Mouse (Mus musculus) left cerebral cortex, postnatal 25 days (tissue): Measurements from ENCODE around the gene Kcnk15. TPM values are rescaled to one million over a fixed set of nuclear protein-coding genes. Genes with fewer than 3 reads are reported as not detected.

ENCODE experiments used
- DNase-seq, 2 experiments: peaks; one replicate each; pipeline ENCODE4 v3.0.0; 2022; ENCODE audit warnings: low spot score in 2 of 2, mixed read lengths in 1 of 2
- intact Hi-C: fragments of 180-260 bp; cut with DNase I; formaldehyde crosslinking; loops from one replicate; pipeline ENCODE4 v1.15.1; 2025
- total RNA-seq, 2 experiments: library from RNA; stranded (reverse); gene quantifications; 2 replicates each; pipeline ENCODE4 v1.2.3; 2021

Kcnk15 gene
- total RNA-seq, 2 experiments from 2014 or later, result 0.23 to 0.25 TPM

GRCm38 (mm10) chr2:163871266-163871665 lies 17.8 kb downstream of the Kcnk15 start:
- DNase-seq, result no peak
- intact Hi-C loops, result no loop called here

- intact Hi-C loops, result no loop called here
- no peak for DNase-seq
Measured at GRCm38 (mm10) chr2:163871906-163872305, 18.5 kb downstream of the Kcnk15 start.

DNA sequence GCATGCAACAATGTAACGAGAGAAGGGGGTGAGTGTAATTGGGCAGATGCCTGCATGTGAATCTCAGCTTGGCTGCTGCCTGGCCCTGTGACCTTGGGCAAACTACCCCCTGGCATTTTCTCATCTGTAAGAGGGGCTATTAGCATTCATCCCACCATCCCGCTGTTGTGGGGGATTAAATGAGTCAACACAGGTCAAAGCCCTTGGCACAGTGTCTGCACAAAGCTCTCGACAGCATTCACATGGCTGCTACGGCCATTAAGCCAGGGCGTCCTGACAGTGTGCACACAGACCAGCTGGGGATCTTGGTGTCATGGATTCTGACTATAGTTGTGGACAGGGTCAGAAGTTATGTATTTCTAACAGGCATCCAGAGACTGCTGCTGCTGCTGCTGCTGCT lies 21.4 kb downstream of the Kcnk15 start:
- DNase-seq, result no peak
- intact Hi-C loops, result no loop called here

DNA sequence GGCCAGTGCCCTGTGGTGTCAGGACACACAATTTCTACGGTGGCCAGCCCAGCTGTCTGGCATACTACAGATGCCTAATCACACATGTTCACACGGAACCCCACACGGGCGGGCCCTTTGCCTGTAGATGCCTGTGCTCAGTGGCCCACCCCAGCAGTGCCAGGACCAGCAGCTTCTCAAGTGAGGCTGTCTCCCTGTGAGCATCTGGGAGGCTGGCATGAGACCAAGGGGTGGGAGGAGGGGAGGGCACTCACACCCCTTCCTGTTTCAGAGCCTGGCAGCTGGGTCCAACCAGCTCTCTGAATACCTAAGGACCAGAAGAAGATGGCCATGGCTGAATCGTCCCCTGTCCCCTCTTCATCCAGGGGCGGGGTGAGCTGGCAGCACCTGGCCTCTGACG lies 22.0 kb downstream of the Kcnk15 start:
- DNase-seq, result peak in 1 of 2 experiments; percentile 61
- intact Hi-C loops, result no loop called here

DNA sequence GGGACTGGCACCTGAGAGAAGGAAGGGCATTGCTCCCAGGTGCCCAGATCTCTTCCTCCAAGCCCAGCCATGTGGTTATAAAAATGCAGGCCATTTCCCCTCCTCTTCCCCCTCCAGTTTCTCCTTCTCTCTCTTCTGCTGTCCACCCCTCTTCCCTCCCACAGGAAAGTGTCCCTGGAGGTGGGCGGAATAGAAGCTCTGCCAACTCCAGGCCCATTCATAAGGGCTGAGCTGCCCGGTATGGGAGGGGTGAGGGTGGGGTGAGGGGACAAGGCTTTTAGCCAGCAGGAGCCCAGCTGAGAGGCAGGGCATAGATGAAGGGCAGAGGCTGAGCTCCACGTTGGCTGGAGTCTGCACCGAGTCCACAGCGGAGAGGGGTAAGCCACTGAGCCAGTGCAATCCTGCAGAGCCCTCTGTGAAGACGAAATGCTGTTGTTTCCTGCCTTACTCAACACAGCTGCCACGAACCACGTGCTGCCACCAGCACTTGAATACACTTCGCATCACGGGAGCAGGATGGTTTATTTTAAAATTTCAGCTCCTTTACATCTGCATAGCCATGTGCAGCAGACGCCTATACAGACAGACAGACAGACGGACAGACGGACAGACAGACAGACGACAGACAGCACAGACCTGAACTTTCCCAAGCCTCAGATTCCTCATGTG lies 23.5 kb downstream of the Kcnk15 start:
- intact Hi-C loops, result loop anchor here (2.0 kb wide), 1 partner anchor 42 kb away; the partner anchor contains the start of gene Rims4
- peak; percentile 47 to 78 for DNase-seq

DNA sequence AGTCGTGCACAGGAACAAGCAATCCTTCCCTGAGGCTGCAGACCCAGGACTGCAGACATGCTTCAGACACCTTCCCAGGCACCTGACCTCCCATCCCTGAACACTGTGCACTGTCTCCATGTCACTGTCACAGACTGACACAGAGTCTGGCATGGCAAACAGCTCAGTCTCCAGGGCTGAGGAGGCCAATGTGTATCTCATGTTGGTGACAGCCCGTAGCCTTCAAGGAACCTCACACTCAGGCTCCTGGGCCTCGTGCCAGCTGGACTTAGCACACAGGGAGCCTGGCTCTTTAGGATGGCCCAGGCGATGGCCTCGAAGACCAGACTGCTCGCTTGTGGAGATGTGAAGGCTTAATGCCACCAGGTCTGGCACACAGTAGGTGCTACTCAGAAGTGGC lies 27.4 kb downstream of the Kcnk15 start:
- intact Hi-C loops, result no loop called here
- no peak for DNase-seq

- peak in 1 of 2 experiments; percentile 62 for DNase-seq
Measured at GRCm38 (mm10) chr2:163882859-163883652, 29.6 kb downstream of the Kcnk15 start.

DNA sequence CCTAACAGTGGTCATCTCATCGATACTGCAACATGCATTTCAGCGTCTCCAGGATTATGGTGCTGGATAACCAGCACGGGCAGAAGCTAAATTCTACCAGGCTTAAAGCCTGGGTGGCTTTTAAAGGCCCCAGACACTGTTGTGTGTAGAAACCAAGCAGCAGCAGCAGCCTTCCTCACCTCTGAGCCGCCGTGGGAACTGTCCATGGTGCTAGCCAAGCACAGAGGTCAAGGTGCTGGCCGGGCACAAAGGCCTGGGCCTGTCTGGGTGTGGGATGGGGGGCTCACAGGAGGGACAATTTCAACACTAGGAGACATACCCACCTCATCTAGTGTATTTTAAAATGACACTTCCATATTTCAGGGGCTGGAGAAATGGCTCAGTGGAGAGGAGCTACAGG lies 36.0 kb downstream of the Kcnk15 start:
- intact Hi-C loops, result no loop called here
- no peak for DNase-seq

More at GRCm38 (mm10) chr2:163882859-163883652, 29.6 kb downstream of the Kcnk15 start:
- intact Hi-C loops, result no loop called here

DNA sequence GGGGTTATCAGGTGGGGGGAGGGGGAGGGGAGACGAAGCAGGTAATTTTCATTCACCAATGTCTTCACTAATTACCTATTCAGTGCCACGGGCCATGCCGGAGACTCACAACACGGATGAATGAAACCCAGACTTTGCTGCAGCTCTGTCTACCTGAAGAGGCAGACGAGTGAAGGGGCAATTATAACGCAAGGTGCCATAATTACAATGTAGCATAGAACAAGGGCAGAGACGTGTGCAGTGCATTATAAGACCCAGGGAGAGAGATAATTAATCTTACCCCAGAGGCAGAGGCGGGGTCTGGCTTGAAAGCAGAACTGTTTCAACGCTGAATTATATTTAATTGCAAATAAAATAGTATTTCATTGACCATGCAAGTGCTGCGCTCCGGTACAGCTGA lies 37.1 kb downstream of the Kcnk15 start:
- intact Hi-C loops, result no loop called here
- DNase-seq, result no peak

DNA sequence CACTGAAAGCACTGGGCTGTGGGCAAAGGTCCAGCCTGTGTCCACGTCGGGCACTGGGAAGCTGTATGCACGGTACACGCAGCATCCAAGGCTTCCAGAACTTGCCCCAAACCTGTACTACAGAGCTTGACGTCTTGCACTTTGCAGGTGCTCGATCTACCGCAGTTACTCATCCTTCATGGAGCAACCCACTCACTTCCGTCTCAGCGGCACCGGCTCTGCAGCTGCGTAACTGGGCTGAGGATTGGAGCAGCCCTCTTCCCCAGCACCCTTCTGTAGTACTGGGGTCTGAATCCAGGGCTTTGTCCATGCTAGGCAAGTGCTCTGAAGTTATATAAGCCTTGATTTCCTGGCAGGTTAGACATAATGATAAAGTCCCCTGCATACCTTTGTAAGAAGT lies 37.8 kb downstream of the Kcnk15 start:
- DNase-seq, result peak in 1 of 2 experiments; percentile 66
- intact Hi-C loops, result no loop called here

DNA sequence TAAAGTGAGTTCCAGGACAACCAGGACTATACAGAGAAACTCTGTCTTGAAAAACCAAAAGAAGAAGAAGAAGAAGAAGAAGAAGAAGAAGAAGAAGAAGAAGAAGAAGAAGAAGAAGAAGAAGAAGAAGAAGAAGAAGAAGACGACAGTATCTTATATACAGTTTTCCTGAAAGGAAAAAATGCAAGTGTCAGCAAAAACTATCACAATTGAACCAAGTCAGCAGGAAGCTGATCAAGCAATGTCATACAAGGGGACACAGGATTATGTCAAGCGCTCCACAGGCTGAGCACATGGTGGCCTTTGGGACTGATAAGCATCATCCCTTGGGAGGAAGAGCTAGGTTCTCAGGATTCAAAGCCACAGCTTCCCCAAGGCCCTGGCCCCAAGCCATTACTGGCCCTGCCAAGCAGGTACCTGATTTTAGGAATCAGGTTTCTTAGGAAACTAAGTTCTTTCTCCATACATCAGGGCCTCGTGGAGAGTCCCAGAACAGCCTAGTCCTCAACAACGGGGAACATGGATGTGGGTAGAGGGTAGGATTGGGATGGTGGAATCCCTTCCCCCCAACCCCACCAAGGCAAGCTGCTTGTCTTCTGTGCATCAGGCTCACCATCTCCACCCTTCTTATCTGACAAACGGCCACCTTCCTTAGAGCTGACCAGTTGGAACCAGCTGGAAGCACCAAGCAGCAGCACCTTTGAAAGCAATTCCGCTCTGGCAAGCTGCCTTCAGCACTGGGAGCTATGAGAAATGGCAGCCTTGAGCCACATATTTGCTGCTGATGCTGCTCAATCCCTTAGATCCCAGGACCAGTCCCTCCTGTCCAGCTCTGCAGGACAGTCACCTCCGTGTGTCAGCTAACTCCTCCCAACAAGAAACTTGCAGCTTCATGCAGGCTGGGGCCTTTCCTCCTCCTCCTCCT lies 40.3 kb downstream of the Kcnk15 start:
- intact Hi-C loops, result no loop called here
- no peak for DNase-seq

DNA sequence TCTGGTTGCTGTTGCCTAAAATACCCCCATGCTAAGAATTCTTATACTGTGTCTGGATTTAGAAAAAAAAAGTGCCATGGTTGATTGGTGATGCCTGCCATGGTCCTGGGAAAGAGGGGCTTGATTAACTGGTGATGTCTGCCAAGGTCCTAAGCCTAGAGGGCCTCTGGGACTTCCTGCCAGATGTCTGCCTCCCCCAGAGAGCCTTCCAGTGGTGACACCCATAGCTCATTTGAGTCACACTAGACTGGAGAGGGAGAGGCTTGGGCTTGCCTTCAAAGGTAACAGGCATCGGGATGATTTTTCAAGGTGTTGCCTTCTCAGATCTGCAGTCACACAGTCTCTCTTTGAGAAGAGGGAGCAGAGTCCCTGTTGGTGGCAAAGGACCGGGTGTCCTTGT lies 41.7 kb downstream of the Kcnk15 start:
- no peak for DNase-seq
- intact Hi-C loops, result no loop called here

- DNase-seq, result no peak
- intact Hi-C loops, result no loop called here
Measured at GRCm38 (mm10) chr2:163897026-163897425, 43.6 kb downstream of the Kcnk15 start.

DNA sequence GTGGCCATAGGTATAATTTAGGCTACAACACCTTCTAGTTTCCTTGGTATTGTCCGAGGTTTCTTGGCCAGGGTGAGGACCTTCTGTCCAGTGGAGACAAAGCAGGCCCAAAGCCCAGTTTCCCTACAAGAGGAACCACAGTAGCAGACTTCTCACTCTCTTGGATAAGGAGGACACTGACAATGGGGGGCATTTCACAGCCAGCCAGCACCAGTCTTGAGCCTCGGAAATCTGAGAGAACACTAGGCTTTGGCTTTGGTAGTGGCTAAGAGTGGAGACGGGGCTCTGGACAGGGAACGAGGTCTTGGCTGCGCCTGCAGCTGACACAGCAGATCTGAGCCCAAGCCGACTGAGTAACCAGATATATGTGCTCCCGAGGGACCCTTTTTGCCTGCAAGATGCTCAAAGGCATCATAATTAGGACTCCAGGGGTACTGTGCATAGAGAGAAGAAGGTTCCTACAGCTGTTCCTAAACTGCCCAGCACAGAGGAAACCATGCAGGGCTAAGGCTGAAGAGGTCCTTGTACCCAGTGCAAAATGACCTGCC lies 44.6 kb downstream of the Kcnk15 start:
- DNase-seq, result no peak
- intact Hi-C loops, result no loop called here

- no peak for DNase-seq
- intact Hi-C loops, result no loop called here
Measured at GRCm38 (mm10) chr2:163899910-163900411, 46.5 kb downstream of the Kcnk15 start.

GRCm38 (mm10) chr2:163901043-163901442 lies 47.6 kb downstream of the Kcnk15 start:
- no peak for DNase-seq
- intact Hi-C loops, result no loop called here

GRCm38 (mm10) chr2:163902448-163902847 lies 49.0 kb downstream of the Kcnk15 start:
- DNase-seq, result no peak
- intact Hi-C loops, result no loop called here

DNA sequence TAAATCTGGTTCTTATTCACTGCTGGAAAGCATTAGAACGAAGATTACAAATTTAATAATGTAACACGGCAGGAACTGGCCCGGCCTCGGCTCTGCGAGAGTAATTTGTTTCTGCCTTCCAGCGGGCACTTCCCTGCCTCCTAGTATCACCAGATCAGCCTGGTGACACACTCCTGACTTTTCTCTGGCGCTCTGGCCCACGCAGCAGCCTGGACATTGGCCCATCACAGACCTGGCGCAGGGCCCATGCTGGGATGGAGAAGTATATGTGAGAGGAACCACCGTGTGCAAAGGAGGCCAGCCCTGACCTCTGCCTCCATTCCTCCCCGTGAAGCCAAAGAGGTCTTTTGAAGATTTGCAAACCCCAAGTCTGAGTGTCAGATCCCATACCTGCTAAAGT lies 50.0 kb downstream of the Kcnk15 start:
- DNase-seq, result no peak
- intact Hi-C loops, result no loop called here

DNA sequence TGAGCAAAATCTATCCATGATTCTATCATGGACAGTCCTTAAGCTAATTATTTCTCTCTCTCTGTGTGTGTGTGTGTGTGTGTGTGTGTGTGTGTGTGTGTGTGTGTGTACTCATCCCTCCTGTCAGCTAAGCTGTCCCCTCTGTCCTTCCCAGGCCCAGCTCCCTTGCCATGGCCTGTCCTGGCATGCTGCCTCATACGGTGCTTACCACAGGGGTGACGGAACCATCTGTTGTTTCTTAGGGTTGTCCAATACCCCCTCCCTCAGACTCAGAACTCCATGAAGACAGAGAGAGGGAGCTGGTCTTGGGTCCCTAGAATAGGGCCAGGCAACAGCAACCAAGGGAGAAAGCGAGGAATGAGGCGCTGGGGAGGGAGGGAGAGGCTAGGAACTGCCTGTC lies 50.9 kb downstream of the Kcnk15 start:
- intact Hi-C loops, result no loop called here
- no peak for DNase-seq

DNA sequence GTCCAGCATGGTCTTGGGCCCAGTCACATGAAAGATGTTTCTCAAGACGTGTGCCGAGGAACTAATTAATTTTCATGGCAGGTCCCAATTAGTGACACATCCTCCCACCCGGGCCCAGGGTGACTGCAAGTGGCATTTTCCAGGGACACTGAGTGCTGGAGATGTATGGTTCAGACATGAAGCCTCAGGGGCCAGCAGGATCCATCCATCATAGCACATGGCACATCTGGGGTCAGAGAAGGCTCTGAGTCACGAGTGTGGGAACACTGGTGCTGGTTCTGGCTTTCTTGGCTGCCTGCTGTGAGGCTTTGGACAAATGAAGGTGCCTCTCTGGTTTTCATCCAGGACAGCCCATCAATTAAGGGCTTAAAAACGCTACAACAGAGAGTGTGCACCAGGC lies 53.7 kb downstream of the Kcnk15 start:
- intact Hi-C loops, result no loop called here
- no peak for DNase-seq
